Mouse (Mus musculus): ENCODE data around the gene Rex1bd.

DNA sequence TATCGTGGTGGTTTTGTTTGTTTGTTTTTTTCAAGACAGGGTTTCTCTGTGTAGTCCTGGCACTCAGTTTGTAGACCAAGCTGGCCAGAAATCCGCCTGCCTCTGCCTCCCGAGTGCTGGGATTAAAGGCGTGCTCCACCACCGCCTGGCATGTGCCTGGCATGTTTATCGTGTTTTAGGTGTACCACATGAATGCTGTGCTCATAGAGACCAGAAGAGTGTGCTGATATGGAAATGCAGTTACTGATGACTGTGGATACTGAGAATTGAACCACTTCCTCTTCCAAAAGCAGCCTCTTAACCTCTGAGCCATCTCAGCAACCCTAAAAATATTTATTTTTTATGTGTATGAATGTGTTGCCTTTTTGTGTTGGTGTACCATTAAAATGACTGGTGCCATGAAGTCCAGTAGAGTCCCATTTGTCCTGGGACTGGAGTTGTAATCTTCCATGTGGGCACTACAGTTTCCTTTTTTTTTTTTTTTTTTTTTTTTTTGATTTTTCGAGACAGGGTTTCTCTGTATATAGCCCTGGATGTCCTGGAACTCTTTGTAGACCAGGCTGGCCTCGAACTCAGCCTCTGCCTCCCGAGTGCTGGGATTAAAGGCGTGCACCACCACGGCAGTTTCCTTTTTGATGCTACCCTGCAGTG, 5.8 kb upstream of the Rex1bd start:
- TF ChIP-seq CTCF (IDR thresholded peaks at IDR 0.05; ENCODE audit: borderline replicate concordance, insufficient read depth, low read depth, low read length) (no peak), POLR2A (IDR thresholded peaks at IDR 0.05; ENCODE audit: borderline replicate concordance, insufficient read depth, low read length) (no peak)
